Mouse (Mus musculus): Measurements from ENCODE around the gene Vmn1r170.
"Not testable (repeated sequence)": the region's sequence is repeated elsewhere in the genome, so short reads cannot be mapped to it uniquely, and the experiment has no call there.

Gene Vmn1r170

GRCm38 (mm10) chr7:23605875-23606274, at the start of gene Vmn1r170:
Gene Vmn1r170, plus strand, starts transcription at chr7:23606175.
- DNase-seq, result not testable (repeated sequence)

- not testable (repeated sequence) for DNase-seq
These were observed 30.7 kb upstream of the Vmn1r170 start, which contains the start of gene Vmn1r169 for GRCm38 (mm10) chr7:23575226-23575625. Gene Vmn1r169, plus strand, starts transcription at chr7:23575526.

GRCm38 (mm10) chr7:23630422-23630821, 24.4 kb downstream of the Vmn1r170 start, which contains the start of gene Vmn1r171:
Gene Vmn1r171, plus strand, starts transcription at chr7:23630722.
- DNase-seq, result no peak
